Mouse (Mus musculus): ENCODE results near the gene Abcf2. TPM values are rescaled to one million over a fixed set of nuclear protein-coding genes. Genes with fewer than 3 reads are reported as not detected.

Abcf2 gene
- polyA plus RNA-seq, 1 experiment from 2014 or later, result 41.4 TPM

Other genes with a start within 250 kb of the Abcf2 start
- 0.16 TPM in 1 of 3 replicates, not detected in the others for gene Kcnh2, start 225.9 kb downstream of the Abcf2 start, polyA plus RNA-seq (2018)
- 0.12 TPM in 1 of 3 replicates, not detected in the others for gene Nos3, start 212.7 kb downstream of the Abcf2 start, polyA plus RNA-seq (2018)
- 0.67 to 4.7 TPM (median 1.4 TPM) in 3 replicates for gene Atg9b, start 185.3 kb downstream of the Abcf2 start, polyA plus RNA-seq (2018)
- 9.0 to 25.4 TPM (median 23.2 TPM) in 3 replicates for gene Abcb8, start 183.8 kb downstream of the Abcf2 start, polyA plus RNA-seq (2018)
- not detected in 3 replicates for gene Asic3, start 164.1 kb downstream of the Abcf2 start, polyA plus RNA-seq (2018)
- gene Cdk5, start 153.9 kb downstream of the Abcf2 start, polyA plus RNA-seq (2018), result 15.2 to 21.5 TPM (median 20.5 TPM) in 3 replicates
- gene Slc4a2, start 153.6 kb downstream of the Abcf2 start, polyA plus RNA-seq (2018), result 21.8 to 34.7 TPM (median 34.2 TPM) in 3 replicates
- gene Fastk, start 132.2 kb downstream of the Abcf2 start, polyA plus RNA-seq (2018), result 30.5 to 41.6 TPM (median 31.5 TPM) in 3 replicates
- 7.8 to 14.5 TPM (median 12.4 TPM) in 3 replicates for gene Tmub1, start 129.6 kb downstream of the Abcf2 start, polyA plus RNA-seq (2018)
- 54.8 to 72.0 TPM (median 61.6 TPM) in 3 replicates for gene Agap3, start 125.3 kb downstream of the Abcf2 start, polyA plus RNA-seq (2018)
- gene Gbx1, start 50.3 kb downstream of the Abcf2 start, polyA plus RNA-seq (2018), result not detected in 3 replicates
- gene Asb10, start 36.5 kb downstream of the Abcf2 start, polyA plus RNA-seq (2018), result 0.09 to 0.61 TPM (median 0.28 TPM) in 3 replicates
- not detected in 3 replicates for gene 4931409K22Rik, start 20.7 kb downstream of the Abcf2 start, polyA plus RNA-seq (2018)
- 11.4 to 35.1 TPM (median 34.5 TPM) in 3 replicates for gene Chpf2, start 9.3 kb upstream of the Abcf2 start, polyA plus RNA-seq (2018)
- 0.03 to 0.18 TPM in 2 of 3 replicates, not detected in the other for gene Smarcd3, start 46.9 kb upstream of the Abcf2 start, polyA plus RNA-seq (2018)
- gene Nub1, start 108.1 kb upstream of the Abcf2 start, polyA plus RNA-seq (2018), result 57.4 to 97.0 TPM (median 76.5 TPM) in 3 replicates
- gene Wdr86, start 153.3 kb upstream of the Abcf2 start, polyA plus RNA-seq (2018), result not detected in 3 replicates
- not detected in 3 replicates for gene Crygn, start 180.5 kb upstream of the Abcf2 start, polyA plus RNA-seq (2018)

Measured in macrophage (primary cell).